Mouse (Mus musculus): ENCODE data around the gene Vmn1r223. TPM values are rescaled to one million over a fixed set of nuclear protein-coding genes. Genes with fewer than 3 reads are reported as not detected.

Gene Vmn1r223
- not detected for polyA plus RNA-seq (2015; fragmentation: Illumina TruSeq; extraction: RNeasy Lipid Tissue Mini Kit (QIAGEN cat#74804); ENCODE audit: low read depth, low replicate concordance)

DNA sequence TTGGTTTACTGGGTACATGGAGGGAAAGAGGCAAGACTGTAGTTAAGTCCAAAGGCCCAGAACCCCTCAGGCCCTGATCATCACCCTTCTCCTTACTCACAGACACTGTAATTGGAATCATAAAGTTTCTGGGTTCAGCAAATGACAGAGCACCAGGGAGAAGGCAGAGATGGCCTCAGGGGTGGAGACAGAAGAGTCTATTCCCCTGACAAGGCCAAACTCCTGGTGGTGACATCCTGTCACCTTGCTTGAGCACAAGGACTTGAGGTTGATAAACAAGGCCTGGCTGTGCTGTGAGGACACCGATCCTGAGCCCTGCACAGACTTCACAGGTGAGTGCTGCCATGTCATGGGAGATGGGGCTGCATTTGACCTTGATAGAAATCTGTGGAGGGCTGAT is at the start of gene Vmn1r223:
Vmn1r223 (plus strand) TSS at position 301 of the 400 bp plus-strand sequence.

DNA sequence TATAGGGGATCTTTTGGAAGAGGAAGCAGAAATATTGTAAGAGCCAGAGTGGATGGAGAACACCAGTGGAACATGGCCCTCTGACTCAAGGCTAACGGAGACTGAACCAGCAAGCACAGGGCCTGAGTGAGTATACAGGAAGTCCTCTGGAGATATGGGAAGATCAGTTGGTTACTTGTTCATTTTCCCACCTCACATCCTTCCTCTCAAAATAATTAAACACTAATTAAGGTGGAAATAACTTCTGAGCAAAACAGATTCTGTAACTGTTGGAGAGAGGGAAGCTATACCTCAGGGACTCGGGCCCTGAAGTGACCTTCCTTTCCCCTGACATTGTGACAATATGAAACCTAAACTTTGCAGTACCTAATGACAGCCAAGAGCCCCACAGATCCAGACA is 33.1 kb upstream of the Vmn1r223 start, which contains the start of gene Vmn1r221:
Vmn1r221 (plus strand) TSS at position 301 of the 400 bp plus-strand sequence.

DNA sequence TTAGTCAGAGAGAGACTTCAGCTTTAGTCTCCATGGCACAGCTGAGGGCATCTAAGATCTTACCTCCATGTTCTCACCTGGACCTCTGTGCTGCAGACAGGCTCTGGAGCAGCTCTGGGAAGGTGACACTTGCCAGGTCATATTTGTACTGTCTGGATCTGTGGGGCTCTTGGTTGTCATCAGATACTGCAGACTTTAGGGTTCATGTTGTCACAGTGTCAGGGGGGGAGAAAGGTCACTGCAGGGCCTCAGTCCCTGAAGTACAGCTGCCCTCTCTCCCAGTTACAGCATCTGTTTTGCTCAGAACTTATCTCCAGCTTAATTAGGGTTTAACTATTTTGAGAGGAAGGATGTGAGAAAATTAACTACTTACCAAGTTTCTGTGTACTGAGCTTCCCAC is 11.1 kb upstream of the Vmn1r223 start, which contains the start of gene Vmn1r222:
Vmn1r222 (minus strand) TSS at position 101 of the 400 bp plus-strand sequence.

Other genes starting within 250 kb of the Vmn1r223 start
- gene Vmn1r213, start 239.5 kb upstream of the Vmn1r223 start, polyA plus RNA-seq (2015; fragmentation: Illumina TruSeq; extraction: RNeasy Lipid Tissue Mini Kit (QIAGEN cat#74804); ENCODE audit: low read depth, low replicate concordance) = not detected
- not detected for gene Vmn1r214, start 216.7 kb upstream of the Vmn1r223 start, polyA plus RNA-seq (2015; fragmentation: Illumina TruSeq; extraction: RNeasy Lipid Tissue Mini Kit (QIAGEN cat#74804); ENCODE audit: low read depth, low replicate concordance)
- gene Vmn1r215, start 179.1 kb upstream of the Vmn1r223 start, polyA plus RNA-seq (2015; fragmentation: Illumina TruSeq; extraction: RNeasy Lipid Tissue Mini Kit (QIAGEN cat#74804); ENCODE audit: low read depth, low replicate concordance) = not detected
- not detected for gene Vmn1r217, start 128.9 kb upstream of the Vmn1r223 start, polyA plus RNA-seq (2015; fragmentation: Illumina TruSeq; extraction: RNeasy Lipid Tissue Mini Kit (QIAGEN cat#74804); ENCODE audit: low read depth, low replicate concordance)
- gene Vmn1r218, start 114.0 kb upstream of the Vmn1r223 start, polyA plus RNA-seq (2015; fragmentation: Illumina TruSeq; extraction: RNeasy Lipid Tissue Mini Kit (QIAGEN cat#74804); ENCODE audit: low read depth, low replicate concordance) = not detected
- not detected for gene Vmn1r219, start 87.8 kb upstream of the Vmn1r223 start, polyA plus RNA-seq (2015; fragmentation: Illumina TruSeq; extraction: RNeasy Lipid Tissue Mini Kit (QIAGEN cat#74804); ENCODE audit: low read depth, low replicate concordance)
- gene Vmn1r220, start 59.2 kb upstream of the Vmn1r223 start, polyA plus RNA-seq (2015; fragmentation: Illumina TruSeq; extraction: RNeasy Lipid Tissue Mini Kit (QIAGEN cat#74804); ENCODE audit: low read depth, low replicate concordance) = not detected
- not detected for gene Vmn1r221, start 33.0 kb upstream of the Vmn1r223 start, polyA plus RNA-seq (2015; fragmentation: Illumina TruSeq; extraction: RNeasy Lipid Tissue Mini Kit (QIAGEN cat#74804); ENCODE audit: low read depth, low replicate concordance)
- gene Vmn1r222, start 11.2 kb upstream of the Vmn1r223 start, polyA plus RNA-seq (2015; fragmentation: Illumina TruSeq; extraction: RNeasy Lipid Tissue Mini Kit (QIAGEN cat#74804); ENCODE audit: low read depth, low replicate concordance) = not detected
- gene Zfp322a, start 122.1 kb downstream of the Vmn1r223 start, polyA plus RNA-seq (2015; fragmentation: Illumina TruSeq; extraction: RNeasy Lipid Tissue Mini Kit (QIAGEN cat#74804); ENCODE audit: low read depth, low replicate concordance) = 30.7 TPM
- 6.8 TPM for gene Abt1, start 176.7 kb downstream of the Vmn1r223 start, polyA plus RNA-seq (2015; fragmentation: Illumina TruSeq; extraction: RNeasy Lipid Tissue Mini Kit (QIAGEN cat#74804); ENCODE audit: low read depth, low replicate concordance)
- not detected for gene Btn1a1, start 218.8 kb downstream of the Vmn1r223 start, polyA plus RNA-seq (2015; fragmentation: Illumina TruSeq; extraction: RNeasy Lipid Tissue Mini Kit (QIAGEN cat#74804); ENCODE audit: low read depth, low replicate concordance)
- gene Btn2a2, start 241.7 kb downstream of the Vmn1r223 start, polyA plus RNA-seq (2015; fragmentation: Illumina TruSeq; extraction: RNeasy Lipid Tissue Mini Kit (QIAGEN cat#74804); ENCODE audit: low read depth, low replicate concordance) = 1.8 TPM